Mouse (Mus musculus) inflammation-experienced regulatory T-cells, adult 6 months (primary cell): ENCODE results near the gene Tex21. TPM values are rescaled to one million over a fixed set of nuclear protein-coding genes. Genes with fewer than 3 reads are reported as not detected.
A peak's percentile ranks its signal among the peaks of the same experiment; 100 is the strongest.
"Not testable (repeated sequence)": the region's sequence is repeated elsewhere in the genome, so short reads cannot be mapped to it uniquely, and the experiment has no call there.

Source experiments
- ATAC-seq: one replicate; pipeline ENCODE4 v1.8.0; 2017
- polyA plus RNA-seq, 3 experiments: library from polyadenylated mRNA; unstranded; fragments of 100-300 nt; shearing (Covaris generic); gene quantifications; one replicate each; pipeline ENCODE4 v1.2.1; 2017

Tex21 gene
- polyA plus RNA-seq, 3 experiments from 2014 or later, result not detected

DNA sequence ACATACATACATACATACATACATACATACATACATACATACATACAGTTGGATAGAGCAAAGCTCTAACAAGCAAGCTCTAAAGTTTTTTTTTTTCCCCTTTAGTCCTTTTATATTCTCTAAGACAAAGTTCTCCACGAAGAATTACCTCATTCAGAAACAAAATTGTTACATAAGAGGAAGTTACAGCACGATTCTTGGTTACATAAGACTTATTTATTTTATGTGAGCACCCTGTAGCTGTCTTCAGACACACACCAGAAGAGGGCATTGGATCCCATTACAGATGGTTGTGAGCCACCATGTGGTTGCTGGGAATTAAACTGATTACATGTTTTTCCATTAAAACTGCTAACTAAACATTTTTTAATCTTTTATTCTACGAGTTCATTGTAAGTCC, 52.0 kb downstream of the Tex21 start:
- no peak for ATAC-seq

DNA sequence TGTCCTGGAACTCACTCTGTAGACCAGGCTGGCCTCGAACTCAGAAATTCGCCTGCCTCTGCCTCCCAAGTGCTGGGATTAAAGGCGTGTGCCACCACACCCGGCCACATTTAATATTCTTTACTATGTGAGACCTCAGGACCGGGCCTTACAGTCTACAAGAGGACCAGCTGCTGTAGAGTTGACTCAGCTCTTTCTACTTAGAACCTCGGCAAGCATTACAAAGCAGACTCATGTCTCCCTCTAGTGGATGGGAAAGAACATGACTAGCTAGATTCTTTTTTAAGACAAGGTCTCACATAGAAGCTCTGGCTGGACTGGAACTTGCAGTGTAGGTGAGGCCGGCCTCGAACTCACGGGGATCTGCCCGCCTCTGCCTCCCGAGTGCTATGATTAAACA, 55.6 kb downstream of the Tex21 start:
- ATAC-seq, result peak; percentile 70

DNA sequence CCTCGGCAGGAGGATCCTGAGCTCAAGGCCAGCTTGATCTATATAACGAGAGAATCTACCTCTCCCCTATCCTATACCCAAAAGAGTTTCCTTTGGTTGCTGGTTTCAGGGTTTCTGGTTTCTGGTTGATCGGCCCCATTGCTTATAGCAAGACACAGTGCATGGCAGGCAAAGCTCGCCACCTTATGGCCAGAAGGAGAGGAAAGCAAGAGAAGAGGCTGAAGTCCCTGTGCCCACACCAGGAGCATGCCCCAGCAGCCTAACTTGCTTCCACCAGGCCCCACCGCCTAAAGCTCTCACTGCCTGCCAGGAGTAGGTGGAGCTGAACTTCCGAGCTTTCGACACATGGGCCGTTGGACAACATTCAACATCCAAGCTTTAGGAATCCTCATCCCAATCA, 58.7 kb downstream of the Tex21 start:
- ATAC-seq, result no peak

DNA sequence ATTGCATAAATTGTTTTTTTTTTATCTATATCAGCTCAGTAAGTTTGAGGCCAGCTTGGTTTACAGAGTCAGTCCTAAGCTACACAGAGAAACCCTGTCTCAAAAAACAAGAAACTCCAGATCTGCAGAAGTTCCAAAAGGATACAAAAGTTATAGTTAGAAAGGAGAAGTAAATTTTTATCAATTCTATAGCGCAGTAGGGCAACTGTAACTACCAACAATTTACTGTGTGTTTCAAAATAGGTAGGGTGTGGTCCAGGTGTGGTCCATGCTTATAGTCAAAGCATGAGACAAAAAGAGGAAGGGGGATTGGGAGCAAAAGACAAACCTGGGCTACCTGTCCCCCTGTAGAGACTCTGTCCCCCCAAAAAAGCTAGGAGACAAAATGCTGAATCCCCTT, 60.1 kb downstream of the Tex21 start:
- no peak for ATAC-seq

DNA sequence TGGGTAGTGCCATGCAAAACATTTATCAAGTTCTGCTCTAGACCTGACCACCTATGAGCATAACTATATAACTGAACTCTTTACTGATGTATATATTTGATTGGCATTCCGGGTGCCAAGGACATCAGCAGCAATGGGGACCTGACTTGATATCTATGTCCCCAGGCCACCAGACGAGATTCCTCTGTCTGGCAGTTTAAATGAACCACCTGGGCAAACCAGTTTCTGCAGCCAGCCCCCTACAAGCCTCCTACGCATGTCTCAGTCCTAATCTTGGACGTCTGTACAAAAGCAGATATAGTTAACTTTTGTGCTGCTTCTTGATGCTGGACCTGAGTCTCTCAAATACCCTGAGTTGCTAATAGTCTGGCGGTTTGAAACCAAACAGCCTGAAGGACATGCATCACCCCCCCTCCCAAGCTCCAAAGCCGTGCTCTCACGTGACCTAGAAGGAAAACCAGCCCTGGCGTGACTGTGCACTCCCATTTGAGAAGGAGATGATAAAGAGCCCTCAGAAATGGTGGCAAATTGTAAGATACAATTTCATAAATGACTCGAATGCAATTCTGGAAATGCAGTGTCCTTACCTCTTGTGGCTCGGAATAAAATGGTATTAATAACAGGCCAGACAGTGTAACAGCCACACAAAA, 61.3 kb downstream of the Tex21 start:
- no peak for ATAC-seq

DNA sequence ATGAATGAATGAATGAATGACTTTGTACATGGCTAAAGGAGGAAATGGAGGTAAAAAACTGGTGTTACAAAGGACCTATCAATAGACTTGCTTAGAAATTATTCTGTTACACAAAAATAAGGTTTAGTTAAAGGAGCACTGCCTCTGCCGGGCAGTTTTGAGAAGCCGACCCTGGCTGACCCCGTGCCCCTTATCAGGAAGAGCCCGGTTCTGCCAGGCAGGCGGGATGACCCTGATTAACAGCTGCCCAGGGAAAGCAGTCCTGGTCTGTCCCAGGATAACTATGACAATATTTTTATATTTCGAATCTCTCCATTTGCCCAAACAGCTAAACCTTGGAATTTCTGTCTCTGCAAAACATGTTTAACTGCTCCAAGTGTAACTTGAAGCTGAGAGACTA, 62.3 kb downstream of the Tex21 start:
- no peak for ATAC-seq

DNA sequence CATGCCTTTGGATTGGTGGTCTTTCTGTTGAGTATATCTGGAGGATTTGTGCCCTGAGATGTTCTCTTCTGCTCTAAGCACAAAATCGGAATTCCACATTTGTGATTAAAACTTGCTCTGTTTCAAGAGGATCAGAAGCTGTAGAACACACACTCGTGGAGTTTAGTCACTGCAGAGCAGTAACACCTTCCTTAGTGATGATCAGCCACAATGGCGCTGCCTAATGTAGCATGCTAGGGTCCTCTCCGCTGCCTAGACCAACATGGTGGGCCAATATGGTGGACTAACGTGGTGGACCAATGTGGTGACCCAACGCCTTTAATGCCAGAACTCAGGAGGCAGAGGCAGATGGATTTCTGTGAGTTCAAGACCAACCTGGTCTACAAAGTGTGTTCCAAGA, 63.7 kb downstream of the Tex21 start:
- no peak for ATAC-seq

DNA sequence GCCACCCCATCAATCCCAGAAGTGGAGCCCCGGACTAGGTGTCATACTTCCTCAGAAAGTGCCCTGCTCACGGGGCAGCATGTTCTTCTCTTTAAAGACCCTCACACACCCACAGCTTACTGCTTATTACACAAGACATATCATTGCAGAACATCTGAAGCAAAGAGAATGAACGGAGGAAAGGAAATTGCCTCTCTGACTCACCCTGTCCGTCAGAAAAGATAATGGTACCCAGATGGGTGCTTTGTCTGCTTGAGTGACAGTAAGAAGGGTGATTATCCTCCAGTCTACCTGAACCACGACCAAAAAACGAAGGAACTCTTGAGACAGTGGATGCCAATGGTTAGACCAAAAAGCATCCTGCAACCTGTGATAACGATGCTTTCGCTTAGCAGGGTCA, 65.1 kb downstream of the Tex21 start:
- ATAC-seq, result no peak

DNA sequence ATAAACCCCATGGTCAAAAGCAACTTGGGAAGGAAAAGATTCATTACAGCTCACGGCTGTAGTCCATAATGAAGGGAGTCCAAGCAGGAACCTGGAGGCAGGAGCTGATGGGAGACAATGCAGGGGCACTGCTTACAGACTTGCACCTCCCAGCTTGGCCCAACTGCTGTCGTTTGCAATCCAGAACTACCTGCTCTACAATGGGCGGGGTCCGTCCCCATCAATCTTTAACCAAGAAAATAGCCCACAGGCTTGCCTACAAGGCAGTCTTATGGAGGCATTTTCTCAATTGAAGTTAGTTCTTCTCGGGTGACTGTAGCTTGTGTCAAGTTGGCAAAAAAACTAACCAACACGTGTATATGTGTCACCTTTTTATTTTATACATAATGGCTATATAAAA, 66.1 kb downstream of the Tex21 start:
- no peak for ATAC-seq

DNA sequence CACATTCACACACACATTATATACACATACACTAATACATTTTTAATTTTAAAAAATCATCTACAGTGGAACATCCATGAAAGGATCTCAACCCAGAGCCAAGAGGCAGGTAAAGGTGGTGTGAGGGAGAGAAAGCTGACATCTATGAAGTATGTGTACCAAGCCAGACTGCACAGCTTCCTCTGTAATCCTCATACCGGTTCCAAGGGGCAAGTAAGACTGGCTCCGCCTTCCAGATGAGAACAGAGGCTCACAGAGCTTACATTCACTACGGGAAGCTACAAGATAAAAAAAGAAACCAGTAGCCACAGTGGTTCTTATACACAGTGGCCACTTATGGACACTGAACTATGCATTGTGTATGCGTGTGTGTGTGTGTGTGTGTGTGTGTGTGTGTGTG, 67.0 kb downstream of the Tex21 start:
- ATAC-seq, result no peak

DNA sequence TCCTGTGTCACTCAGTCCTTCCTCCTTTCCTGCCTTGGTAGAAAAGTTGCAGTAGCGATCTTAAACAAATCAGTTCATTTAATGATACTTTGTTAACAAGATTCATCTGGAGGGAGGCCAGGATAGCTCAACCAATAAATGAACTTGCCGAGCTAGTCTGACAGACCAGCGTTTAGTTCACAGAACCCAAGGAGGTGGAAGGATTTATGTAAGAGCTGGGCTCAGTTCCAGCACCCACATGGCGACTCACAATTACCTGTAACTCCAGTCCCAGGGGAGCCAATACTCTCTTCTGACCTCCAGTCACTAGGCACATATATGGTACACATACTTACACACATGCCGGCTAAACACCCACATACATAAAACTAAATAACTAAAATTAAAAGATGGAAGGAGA, 67.5 kb downstream of the Tex21 start:
- ATAC-seq, result no peak

DNA sequence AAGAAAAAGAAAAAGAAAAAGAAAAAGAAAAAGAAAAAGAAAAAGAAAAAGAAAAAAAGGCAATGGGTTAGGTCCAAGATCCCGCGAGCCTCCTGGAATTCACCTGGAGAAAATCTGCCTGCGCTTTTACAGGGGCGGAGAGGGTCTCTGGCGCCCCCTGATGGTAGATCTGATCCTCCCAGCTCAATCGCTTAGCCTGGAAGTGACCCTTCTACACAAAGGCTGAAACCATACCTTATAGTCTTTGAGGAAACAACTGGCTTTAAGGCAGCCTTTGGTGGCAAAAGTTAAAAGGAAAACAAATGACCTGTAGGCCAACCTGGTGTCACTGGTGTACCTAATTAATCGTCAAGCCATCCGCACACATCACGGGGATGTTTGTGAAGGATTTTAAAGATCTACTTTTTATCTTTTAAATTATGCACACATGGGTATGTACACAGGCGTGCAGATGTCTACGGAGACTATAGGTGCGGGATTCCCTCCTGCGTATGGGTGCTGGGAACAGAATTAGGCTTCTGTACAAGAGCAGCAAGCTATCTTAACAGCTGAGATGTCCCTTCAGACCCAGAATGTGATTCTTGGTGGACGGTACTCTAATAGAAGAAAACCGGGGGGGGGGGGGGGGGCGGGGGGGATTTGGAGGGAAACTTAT, 68.6 kb downstream of the Tex21 start:
- peak; percentile 68 for ATAC-seq

DNA sequence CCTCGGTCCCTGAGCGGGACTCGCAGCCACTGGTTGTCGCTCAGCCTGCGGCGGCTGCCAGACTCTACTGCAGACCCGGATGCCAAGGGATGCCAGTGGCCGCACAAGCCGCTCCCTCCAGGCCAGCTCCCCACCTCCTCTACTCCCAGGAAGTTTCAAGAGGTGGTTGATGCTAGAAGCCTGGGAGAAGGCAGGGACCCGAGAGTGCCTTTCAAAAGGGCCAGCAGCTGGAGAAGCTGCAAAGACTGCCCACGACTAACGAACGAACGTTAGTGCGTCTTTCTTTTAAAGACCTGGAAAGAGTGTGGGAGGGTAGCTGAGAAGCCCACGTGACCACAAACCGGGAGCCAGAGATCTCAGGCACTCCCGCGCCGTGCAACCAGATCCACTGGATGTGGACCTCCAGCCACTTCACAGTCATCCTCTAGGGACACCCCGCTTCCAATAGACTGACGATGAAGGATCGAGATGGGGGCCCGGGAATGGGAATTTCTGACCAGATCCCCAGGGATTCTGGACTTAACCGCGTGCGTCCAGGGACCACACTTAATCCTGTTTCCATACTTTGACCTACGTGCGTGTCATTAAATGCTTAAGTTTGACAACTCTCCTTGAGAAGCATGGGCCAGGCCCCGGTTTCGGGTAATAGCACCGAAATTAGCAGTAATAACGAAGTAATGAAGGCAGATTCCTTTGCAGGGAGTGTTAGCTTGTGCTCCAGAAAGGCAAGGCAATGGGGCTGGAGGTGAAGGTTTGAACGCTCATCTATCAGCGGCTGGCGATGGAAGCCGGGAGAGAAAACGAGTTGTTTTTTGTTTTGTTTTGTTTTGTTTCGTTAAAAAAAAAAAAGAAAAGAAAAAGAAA, 69.3 kb downstream of the Tex21 start, which contains the start of gene Esr2:
Esr2 (minus strand) TSS at position 260 of the 864 bp plus-strand sequence.
- peak; percentile 60 for ATAC-seq

DNA sequence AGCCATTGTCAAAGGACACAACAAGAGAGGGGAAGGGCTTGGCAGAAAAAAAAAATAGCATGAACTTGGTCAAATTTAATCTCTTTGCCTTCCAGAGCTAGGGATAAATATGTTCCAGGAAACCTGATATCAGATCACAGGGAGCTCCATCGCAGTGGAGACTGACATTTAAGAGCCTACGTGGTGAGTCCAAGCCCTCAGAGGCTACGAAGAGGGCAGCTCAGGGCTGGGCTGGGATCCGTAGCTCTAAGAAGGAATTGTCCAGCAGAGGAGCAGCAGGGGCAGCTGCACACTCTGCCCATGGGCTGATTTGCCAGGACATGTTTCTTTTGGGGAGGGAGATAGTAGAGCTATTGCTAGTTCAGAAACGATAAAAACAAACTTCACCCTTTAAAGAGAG, 80.9 kb downstream of the Tex21 start:
- no peak for ATAC-seq

DNA sequence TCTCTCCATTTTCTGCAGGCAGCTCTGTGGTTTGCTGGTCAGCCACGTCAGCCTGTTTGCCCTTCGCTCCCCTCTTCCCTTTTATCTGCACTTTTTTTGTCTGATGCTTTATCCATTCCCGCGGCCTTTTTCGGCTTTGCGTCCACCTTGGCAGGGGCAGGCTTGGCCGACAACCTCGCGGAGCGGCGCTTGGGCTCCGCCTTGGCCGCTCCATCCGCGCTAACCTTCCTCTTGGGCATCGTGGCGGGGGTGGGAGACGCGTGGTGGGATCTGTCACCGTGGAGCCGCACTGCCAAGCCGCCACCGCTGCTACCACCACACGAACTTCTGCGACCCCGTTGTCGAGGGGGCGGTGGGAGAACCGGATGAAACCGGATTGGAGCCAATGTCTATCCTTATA, 94.2 kb downstream of the Tex21 start:
- not testable (repeated sequence) for ATAC-seq

Other genes with a start within 250 kb of the Tex21 start
- not detected for gene Esr2, start 69.5 kb downstream of the Tex21 start, polyA plus RNA-seq
- gene Mthfd1, start 8.6 kb upstream of the Tex21 start, polyA plus RNA-seq, result 10 to 100 TPM; 25.9 to 29.2 (median 29.0) TPM
- gene Akap5, start 78.1 kb upstream of the Tex21 start, polyA plus RNA-seq, result 1 to 10 TPM; 1.6 to 4.6 (median 3.1) TPM
- 10 to 100 TPM in 2 of 3 experiments, 1 to 10 TPM in 1; 7.2 to 17.0 (median 16.5) TPM for gene Zbtb25, start 122.9 kb upstream of the Tex21 start, polyA plus RNA-seq
- gene Zbtb1, start 123.5 kb upstream of the Tex21 start, polyA plus RNA-seq, result 10 to 100 TPM; 20.2 to 26.2 (median 25.2) TPM
- gene Hspa2, start 157.4 kb upstream of the Tex21 start, polyA plus RNA-seq, result 1 to 10 TPM; 2.6 to 5.7 (median 3.4) TPM
- not detected for gene Ppp1r36, start 170.8 kb upstream of the Tex21 start, polyA plus RNA-seq